Mouse (Mus musculus) mouse trophoblast stem cell (cell line): ENCODE measurements around the gene Plaur.

Source experiments
- in situ Hi-C, 2 experiments: fragments of 300-500 bp; cut with MseI, MboI; formaldehyde crosslinking; loops; 2 replicates in 1 of 2; 3 replicates in 1 of 2; pipeline ENCODE4 v1.15.1; 2025

Gene Plaur

GRCm38 (mm10) chr7:24445266-24445926 lies 16.9 kb upstream of the Plaur start:
- in situ Hi-C loops, result no loop called here

GRCm38 (mm10) chr7:24446697-24447340 lies 15.5 kb upstream of the Plaur start:
- in situ Hi-C loops, result no loop called here

GRCm38 (mm10) chr7:24448782-24449517 lies 13.3 kb upstream of the Plaur start:
- in situ Hi-C loops, result no loop called here

- in situ Hi-C loops, result no loop called here
Observed at GRCm38 (mm10) chr7:24450585-24451017, 11.7 kb upstream of the Plaur start.

- in situ Hi-C loops, result no loop called here
Observed at GRCm38 (mm10) chr7:24451855-24452311, 10.4 kb upstream of the Plaur start, which contains the start of gene Irgc1. Irgc1 (minus strand) TSS chr7:24452297.

GRCm38 (mm10) chr7:24454199-24454598 lies 8.1 kb upstream of the Plaur start:
- in situ Hi-C loops, result no loop called here

- in situ Hi-C loops, result no loop called here
Observed at GRCm38 (mm10) chr7:24455726-24456125, 6.6 kb upstream of the Plaur start.

GRCm38 (mm10) chr7:24457726-24458370 lies 4.4 kb upstream of the Plaur start:
- in situ Hi-C loops, result no loop called here

GRCm38 (mm10) chr7:24459440-24459839 lies 2.8 kb upstream of the Plaur start:
- in situ Hi-C loops, result no loop called here

GRCm38 (mm10) chr7:24459843-24460242 lies 2.4 kb upstream of the Plaur start:
- in situ Hi-C loops, result no loop called here

GRCm38 (mm10) chr7:24461376-24462051 lies 770 bp upstream of the Plaur start:
- in situ Hi-C loops, result no loop called here

- in situ Hi-C loops, result no loop called here
Observed at GRCm38 (mm10) chr7:24466835-24467234, 4.6 kb downstream of the Plaur start.

- in situ Hi-C loops, result no loop called here
Observed at GRCm38 (mm10) chr7:24467886-24468285, 5.6 kb downstream of the Plaur start.

GRCm38 (mm10) chr7:24469126-24469525 lies 6.8 kb downstream of the Plaur start:
- in situ Hi-C loops, result no loop called here

- in situ Hi-C loops, result no loop called here
Observed at GRCm38 (mm10) chr7:24470356-24470755, 8.1 kb downstream of the Plaur start.

GRCm38 (mm10) chr7:24472442-24472841 lies 10.2 kb downstream of the Plaur start:
- in situ Hi-C loops, result no loop called here

- in situ Hi-C loops, result no loop called here
Observed at GRCm38 (mm10) chr7:24472937-24473336, 10.7 kb downstream of the Plaur start.

GRCm38 (mm10) chr7:24473913-24474529 lies 11.7 kb downstream of the Plaur start:
- in situ Hi-C loops, result no loop called here

- in situ Hi-C loops, result no loop called here
Observed at GRCm38 (mm10) chr7:24474811-24475506, 12.7 kb downstream of the Plaur start.

- in situ Hi-C loops, result no loop called here
Observed at GRCm38 (mm10) chr7:24476338-24476737, 14.1 kb downstream of the Plaur start.
